Mouse (Mus musculus): Measurements from ENCODE around the gene Lgalsl. TPM values are rescaled to one million over a fixed set of nuclear protein-coding genes. Genes with fewer than 3 reads are reported as not detected.

The Lgalsl gene
- total RNA-seq, 2 experiments from 2014 or later = 80.7 to 86.3 TPM

DNA sequence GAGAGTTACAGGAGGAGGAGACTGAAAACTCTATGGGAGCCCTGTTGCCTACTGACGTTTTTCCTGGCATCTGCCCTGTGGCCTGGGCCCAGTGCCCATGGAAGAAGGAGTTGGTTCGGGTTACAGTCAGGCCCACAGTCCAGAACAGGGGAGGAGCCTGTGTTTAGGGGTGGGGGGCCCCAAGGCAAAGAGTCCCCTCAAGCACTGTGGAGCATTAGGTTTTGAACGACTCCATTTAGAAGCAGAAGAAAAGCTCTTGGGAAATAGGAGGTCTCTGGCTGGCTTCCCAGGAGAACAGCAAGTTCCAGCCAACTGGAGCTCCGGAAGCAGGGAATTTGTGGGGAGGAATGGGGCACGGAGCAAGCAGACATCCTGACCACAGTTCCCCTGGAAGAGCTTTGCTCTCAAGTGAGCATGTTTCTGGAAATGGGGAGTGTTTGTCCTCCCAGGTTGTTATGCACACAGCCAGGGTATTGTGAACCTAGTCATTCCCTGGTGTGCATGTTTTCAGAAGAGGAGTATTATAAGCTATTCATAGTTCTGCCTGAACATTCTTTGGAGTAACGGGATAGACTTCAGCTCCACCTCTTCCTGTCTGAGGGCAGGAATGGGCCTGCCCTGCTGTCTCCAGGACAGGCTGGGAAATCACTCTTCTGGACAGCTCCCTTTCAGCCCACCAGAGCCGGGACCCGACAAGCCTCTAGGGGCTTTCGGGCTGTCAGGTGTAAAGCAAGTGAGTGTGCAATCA lies 28.2 kb upstream of the Lgalsl start:
- H3K27ac ChIP-seq = peak overlapping the region; percentile 81
- peak; percentile 64 to 75 for DNase-seq (ENCODE audit: extremely low spot score in 1 of 2, low spot score in 2 of 2)
- TF ChIP-seq CTCF (IDR thresholded peaks at IDR 0.05) = no peak
- H3K4me3 ChIP-seq = peak overlapping the region; percentile 18; the same call in 1 of the 2 replicates
- intact Hi-C loops (cut with DNase I) = loop anchor here (2.0 kb wide), 2 partner anchors 28 to 56 kb away; partner anchors contain the start of gene Lgalsl

GRCm38 (mm10) chr11:20857921-20858320 lies 27.1 kb upstream of the Lgalsl start:
- Histone ChIP-seq H3K4me3 (no peak overlapping the region), H3K27ac (peak overlapping the region; percentile 81)
- no peak for TF ChIP-seq CTCF (IDR thresholded peaks at IDR 0.05)
- intact Hi-C loops (cut with DNase I) = loop anchor here (2.0 kb wide), 2 partner anchors 27 to 57 kb away; partner anchors contain the start of gene Lgalsl
- DNase-seq (ENCODE audit: extremely low spot score in 1 of 2, low spot score in 2 of 2) = no peak

GRCm38 (mm10) chr11:20854032-20854741 lies 23.3 kb upstream of the Lgalsl start:
- Histone ChIP-seq H3K27ac (no peak overlapping the region), H3K4me3 (no peak overlapping the region)
- intact Hi-C loops (cut with DNase I) = no loop called here
- no peak for DNase-seq (ENCODE audit: extremely low spot score in 1 of 2, low spot score in 2 of 2)
- TF ChIP-seq CTCF (IDR thresholded peaks at IDR 0.05) = no peak

GRCm38 (mm10) chr11:20850196-20850595 lies 19.3 kb upstream of the Lgalsl start:
- no peak overlapping the region for H3K4me3 ChIP-seq
- TF ChIP-seq CTCF (IDR thresholded peaks at IDR 0.05) = no peak
- intact Hi-C loops (cut with DNase I) = no loop called here
- no peak overlapping the region for H3K27ac ChIP-seq
- DNase-seq (ENCODE audit: extremely low spot score in 1 of 2, low spot score in 2 of 2) = no peak

- Histone ChIP-seq H3K27ac (peak overlapping the region; percentile 6; the same call in 1 of the 2 replicates), H3K4me3 (no peak overlapping the region)
- no peak for DNase-seq (ENCODE audit: extremely low spot score in 1 of 2, low spot score in 2 of 2)
- TF ChIP-seq CTCF (IDR thresholded peaks at IDR 0.05) = no peak
- intact Hi-C loops (cut with DNase I) = no loop called here
These were observed 18.5 kb upstream of the Lgalsl start for GRCm38 (mm10) chr11:20849403-20849802.

DNA sequence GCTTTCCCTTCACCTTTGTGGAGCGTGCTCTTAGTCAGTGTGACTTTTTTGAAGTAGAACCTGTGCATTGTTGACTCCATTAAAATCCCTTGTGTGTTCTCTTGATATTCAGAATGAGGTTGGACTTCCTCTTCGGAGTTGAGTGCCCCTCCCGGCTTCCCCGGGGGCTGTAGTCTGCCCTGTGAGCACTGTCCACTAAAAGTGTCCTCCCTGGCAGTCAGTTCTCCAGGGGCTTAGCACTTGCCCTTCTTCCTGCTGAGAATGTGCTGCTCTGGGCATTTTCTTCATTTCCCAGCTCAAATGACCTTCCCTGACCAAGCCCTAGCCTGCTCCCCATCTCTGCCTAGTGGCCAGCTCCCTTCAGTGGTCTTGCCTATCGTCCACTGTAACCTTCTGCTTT lies 6.5 kb upstream of the Lgalsl start:
- TF ChIP-seq CTCF (IDR thresholded peaks at IDR 0.05) = no peak
- intact Hi-C loops (cut with DNase I) = no loop called here

GRCm38 (mm10) chr11:20831600-20832137 lies 813 bp upstream of the Lgalsl start:
- DNase-seq (ENCODE audit: extremely low spot score in 1 of 2, low spot score in 2 of 2) = no peak
- Histone ChIP-seq H3K4me3 (peak overlapping the region; percentile 98), H3K27ac (peak overlapping the region; percentile 97)
- intact Hi-C loops (cut with DNase I) = loop anchor here (1.0 to 5.0 kb wide), 4 partner anchors 27 to 261 kb away; partner anchors contain the start of gene Peli1
- no peak for TF ChIP-seq CTCF (IDR thresholded peaks at IDR 0.05)

More for the DNA sequence above, 6.5 kb upstream of the Lgalsl start:
- DNase-seq (ENCODE audit: extremely low spot score in 1 of 2, low spot score in 2 of 2) = no peak
- no peak overlapping the region for H3K4me3 ChIP-seq
- no peak overlapping the region for H3K27ac ChIP-seq

DNA sequence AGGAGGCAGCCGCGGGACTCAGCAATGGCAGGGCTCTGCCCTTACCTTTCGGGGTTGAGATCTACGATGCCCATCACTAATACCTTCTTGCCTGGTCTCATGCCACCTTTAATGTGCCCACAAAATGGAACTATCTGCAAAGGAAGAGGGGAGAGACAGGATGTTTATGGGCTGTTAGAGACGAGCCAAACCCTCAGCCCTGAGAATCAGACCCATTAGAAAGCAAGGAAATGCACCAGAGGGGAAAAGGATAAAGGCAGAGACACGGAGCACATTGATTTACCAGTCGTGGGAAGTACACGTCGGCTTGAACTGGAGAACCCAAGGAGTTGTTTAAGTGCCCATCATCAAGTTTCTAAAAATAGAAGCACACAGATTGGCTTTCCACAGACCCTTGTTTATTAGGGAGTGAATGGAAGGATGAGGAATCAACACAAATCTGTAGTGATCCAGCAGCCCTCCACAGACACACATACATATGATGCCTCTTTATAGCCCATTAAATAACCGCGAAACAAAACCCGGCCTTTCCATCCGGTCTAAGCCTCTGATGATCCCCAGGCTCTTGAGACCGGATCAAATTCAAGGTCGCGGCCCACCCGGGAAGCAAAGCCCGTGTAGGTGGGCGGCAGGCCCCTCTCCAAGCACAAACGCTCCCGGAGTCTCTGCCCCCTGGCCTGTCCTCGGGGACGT lies 717 bp downstream of the Lgalsl start:
- no peak for TF ChIP-seq CTCF (IDR thresholded peaks at IDR 0.05)
- no peak for DNase-seq (ENCODE audit: extremely low spot score in 1 of 2, low spot score in 2 of 2)
- intact Hi-C loops (cut with DNase I) = loop anchor here (2.0 to 5.0 kb wide), 3 partner anchors 29 to 262 kb away; partner anchors contain the start of gene Peli1
- peak overlapping the region; percentile 97 for H3K27ac ChIP-seq
- peak overlapping the region; percentile 98 for H3K4me3 ChIP-seq

DNA sequence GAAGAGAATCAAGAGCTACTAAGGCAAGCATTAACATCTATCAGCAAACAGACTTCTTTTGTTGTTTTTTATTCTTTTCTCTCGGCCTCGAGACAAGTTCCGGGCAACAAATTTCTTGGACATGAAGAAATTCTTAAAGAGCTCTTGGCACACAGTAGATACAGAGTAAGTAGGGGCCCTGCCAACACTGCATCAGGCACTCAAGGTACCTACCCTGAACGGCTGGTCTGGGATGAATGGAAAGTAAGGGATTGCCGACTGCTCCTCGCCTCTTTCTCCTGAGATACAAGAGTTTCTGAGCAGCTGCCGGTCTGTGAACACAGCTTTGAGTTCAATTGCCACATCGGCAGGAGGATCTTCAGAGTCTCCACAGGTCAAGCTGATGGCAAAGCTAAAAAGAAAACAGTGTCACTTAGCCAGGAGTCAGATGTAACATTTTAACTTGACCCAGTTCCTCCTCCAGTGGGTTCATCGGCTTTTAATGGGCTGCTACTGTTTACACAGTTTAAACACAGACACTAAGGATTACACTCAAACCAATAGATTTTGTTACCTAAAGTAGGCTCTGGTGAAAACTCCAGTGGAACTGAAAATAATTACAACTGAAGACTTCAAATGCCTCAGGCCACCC lies 1.7 kb downstream of the Lgalsl start:
- DNase-seq (ENCODE audit: extremely low spot score in 1 of 2, low spot score in 2 of 2) = peak in 1 of 2 experiments; percentile 22
- no peak overlapping the region; the same call in 1 of the 2 replicates for H3K27ac ChIP-seq
- intact Hi-C loops (cut with DNase I) = no loop called here
- TF ChIP-seq CTCF (IDR thresholded peaks at IDR 0.05) = no peak
- peak overlapping the region; percentile 98 for H3K4me3 ChIP-seq

- no peak overlapping the region for H3K4me3 ChIP-seq
- intact Hi-C loops (cut with DNase I) = no loop called here
- no peak overlapping the region for H3K27ac ChIP-seq
- no peak for TF ChIP-seq CTCF (IDR thresholded peaks at IDR 0.05)
- no peak for DNase-seq (ENCODE audit: extremely low spot score in 1 of 2, low spot score in 2 of 2)
These were observed 6.9 kb downstream of the Lgalsl start for GRCm38 (mm10) chr11:20823961-20824360.

GRCm38 (mm10) chr11:20823301-20823700 lies 7.6 kb downstream of the Lgalsl start:
- TF ChIP-seq CTCF (IDR thresholded peaks at IDR 0.05) = no peak
- H3K27ac ChIP-seq = no peak overlapping the region
- intact Hi-C loops (cut with DNase I) = no loop called here
- DNase-seq (ENCODE audit: extremely low spot score in 1 of 2, low spot score in 2 of 2) = no peak
- no peak overlapping the region for H3K4me3 ChIP-seq

Data from left cerebral cortex, adult 2 months (tissue).